Mouse (Mus musculus) T-helper 1 cell (primary cell): ENCODE measurements around the gene Csrp1.

Experiments used
- in situ Hi-C: fragments of 300-600 bp; cut with MboI, MseI; formaldehyde crosslinking; loops from one replicate; pipeline ENCODE4 v1.15.1; 2025; ENCODE audit warnings: high pct_unique_total_duplicates

Csrp1 gene

DNA sequence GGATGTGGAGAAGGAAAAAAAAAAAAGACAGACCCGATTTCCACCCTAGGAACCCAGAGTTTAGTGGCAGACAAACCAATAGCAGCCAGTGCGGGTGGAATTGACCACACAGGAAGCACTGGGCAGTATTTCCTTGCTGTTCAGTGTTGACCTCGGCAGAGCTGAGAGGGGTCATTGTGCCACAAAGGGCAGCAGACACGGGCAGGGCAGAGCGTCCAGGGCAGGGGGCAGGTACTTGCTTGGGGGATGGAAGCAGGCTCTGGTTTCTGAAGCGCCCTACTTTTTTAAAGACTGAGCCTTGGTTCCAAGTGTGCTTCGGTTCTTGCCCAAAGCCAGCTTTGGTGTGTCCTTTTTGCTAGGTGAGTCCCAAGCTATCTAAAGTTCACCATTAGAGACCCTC, 50.4 kb downstream of the Csrp1 start:
- in situ Hi-C loops = no loop called here

DNA sequence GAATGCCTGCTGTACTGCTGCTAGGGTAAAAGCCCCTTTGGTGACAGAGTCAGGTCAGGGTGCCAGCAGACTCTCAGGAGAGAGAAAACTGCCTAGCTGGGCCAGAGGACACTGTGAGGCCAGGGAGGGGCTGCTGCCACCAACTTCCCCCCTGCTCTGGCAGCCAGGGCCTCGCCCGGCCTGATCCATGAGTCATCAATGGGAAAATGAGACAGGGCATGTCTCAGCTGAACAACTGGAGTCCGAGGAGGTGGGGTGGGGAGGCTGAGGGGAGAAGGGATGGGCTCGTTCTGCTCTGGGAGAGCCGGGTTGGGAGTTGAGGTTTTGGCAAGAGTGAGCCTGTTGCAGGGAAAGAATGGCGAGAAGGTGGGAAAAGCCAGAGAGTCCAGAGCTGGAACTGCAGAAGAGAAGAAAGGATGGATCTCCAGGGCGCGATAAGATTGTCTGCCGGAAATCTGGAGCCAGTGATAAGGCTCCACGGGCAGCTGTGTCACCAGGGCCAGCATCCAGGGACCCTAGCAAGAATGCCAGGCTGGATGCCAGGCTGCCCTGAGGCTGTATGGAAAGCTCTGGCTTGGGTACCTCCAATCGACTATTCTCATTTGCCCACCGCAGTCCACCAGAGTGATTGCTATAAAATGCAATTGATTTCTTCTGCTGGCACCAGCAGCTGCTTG, 51.2 kb downstream of the Csrp1 start:
- in situ Hi-C loops = no loop called here

DNA sequence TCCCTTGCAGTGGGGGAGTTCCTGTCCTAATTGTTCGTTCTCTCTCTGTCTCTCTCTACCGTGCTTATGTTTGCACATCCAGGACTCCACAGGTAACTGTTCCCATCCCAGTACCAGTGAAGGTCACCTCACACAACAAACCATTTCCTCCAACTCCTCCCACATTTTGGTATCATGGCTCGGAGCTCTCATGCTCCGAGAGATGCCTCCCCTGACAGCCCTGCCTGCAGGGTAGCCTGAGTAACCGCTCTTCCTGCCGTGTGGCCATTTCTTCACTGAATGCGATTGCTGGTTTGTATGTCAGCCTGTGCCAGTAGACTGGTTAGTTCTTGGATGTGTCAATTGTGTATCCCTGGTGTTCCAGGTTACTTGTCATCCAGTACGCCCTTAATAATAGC, 51.7 kb downstream of the Csrp1 start:
- in situ Hi-C loops = no loop called here

DNA sequence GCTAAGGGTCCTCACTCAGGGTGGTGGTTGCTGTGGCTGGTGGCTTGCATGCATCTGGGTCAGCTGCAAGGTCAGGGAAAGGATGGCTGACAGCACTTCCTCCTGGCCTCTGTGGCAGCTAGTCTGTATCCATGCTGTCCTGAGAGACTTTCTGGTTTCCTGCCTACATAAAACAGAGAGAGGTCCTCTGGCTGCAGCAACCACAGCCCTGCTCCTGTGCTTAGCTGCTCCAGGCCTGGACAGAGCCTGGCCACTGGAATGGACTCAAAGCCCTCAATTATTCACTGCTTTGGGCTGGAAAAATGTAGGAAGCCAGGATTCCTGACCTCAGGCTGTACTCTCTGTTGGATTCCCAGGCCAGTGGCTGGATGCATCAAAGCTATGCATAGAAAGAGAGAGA, 56.7 kb downstream of the Csrp1 start:
- in situ Hi-C loops = no loop called here

DNA sequence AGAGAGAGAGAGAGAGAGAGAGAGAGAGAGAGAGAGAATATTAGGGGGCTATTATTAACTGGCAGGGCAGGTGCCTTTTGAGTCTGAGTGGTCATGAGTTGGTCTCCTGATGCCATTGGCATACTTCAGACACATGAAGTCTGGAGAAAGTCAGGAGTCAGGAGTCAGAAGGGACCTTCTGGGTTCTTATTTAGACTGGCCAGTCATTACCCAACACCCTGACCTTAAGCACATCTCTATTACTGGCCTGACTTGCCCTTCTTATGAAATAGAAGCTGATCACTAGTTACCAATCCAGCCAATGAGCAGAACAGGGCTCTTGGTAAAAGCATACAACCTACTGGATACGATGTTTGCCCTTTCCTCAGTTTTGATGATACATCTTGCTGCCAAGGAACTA, 57.2 kb downstream of the Csrp1 start:
- in situ Hi-C loops = no loop called here

DNA sequence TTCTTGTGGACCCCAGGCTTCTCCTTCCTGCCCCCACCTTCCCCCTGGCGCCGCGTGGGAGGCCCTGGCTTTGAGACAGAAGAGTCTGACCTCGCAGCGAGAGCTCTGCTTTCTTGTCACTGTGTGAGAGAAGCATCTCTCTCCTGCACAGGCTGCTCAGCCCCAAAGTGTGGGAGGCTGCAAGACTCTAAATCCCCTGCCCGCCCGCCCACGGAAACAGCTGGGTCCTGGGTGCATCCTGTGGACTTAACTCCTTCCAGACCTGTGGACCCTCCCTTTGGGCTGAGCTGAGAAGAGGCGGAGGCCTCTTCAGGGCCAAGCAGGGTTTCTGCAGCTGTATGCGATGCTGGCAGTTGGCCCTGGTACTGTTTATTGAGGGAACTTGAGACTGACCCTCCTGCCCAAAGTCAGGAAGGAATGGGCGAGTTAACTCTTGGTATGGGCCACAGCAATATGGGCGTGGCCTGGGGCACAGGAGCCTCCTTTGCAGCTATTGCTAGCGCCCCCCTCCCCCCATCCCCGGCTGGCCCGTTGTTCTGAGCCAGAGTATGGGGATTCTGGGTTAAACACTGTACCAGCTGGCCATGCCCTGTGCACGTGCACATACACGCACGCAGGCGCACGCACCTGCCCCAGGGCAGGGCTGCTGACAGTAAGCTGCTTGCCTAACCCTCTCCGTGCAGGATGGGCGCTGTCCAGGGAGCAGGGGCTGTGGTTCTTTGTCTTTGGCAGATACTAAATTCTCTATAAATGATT, 59.1 kb downstream of the Csrp1 start, which contains the start of gene Tnni1:
Tnni1 (plus strand) TSS at position 655 of the 756 bp plus-strand sequence.
- in situ Hi-C loops = no loop called here

DNA sequence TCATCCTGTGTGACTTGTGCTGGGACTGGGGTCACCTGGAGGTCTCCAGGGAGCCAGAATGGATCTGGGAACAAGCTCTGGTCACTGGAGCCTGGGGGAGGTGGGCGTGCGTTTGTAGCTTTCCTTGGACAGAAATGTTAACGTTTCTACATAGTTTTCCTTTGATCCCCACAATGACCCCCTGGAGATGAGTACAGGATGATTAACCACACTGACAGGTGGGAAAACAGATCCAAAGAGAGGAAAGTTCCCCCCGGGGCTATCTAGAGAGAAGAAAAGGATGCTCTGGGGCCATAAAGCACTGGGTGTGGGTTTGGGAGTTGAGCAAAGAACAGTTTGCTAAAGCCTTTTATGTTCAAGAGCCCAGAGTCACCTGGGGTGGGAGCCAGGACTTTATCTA, 60.8 kb downstream of the Csrp1 start:
- in situ Hi-C loops = loop anchor here (5.0 kb wide), 1 partner anchor 58 kb away; the partner anchor contains the start of gene Csrp1

DNA sequence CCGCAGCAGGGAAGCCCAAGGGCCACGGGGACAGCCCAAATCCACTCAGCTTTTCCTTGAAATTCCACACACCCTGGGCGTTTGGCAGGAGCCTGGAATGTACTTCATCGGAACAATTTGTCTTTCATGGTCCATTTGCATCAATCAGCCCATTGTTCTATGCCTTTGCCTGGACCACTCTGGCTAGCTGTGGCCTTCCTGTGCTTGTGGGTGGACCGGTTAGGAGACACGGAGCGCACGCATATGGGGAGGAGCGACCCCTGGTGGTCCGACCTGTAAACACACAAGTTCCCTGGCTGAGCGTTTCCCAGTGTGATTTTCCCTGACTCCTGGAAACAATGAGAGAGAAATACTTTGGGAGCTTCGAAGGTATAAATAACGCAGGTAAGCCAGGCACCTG, 61.4 kb downstream of the Csrp1 start:
- in situ Hi-C loops = loop anchor here (5.0 kb wide), 1 partner anchor 59 kb away; the partner anchor contains the start of gene Csrp1

DNA sequence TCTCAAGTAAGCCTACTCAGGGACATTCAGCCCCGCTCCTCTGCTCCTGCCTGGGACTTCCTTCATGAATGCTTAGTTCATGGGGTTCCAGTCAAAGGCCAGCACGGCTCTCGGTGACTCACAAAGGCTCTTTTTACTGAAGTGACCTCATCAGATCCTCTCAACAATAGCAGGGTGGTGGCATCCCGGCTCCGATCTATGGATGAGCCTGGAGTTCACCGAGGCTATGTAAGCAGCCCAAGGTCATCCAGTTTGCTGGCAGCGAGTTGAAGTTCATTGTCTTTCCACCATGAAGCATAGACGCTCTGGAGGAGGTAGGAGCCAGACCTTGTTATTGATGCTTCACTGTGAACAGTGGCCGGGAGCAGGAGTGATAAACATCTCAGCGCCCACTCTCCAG, 63.0 kb downstream of the Csrp1 start:
- in situ Hi-C loops = loop anchor here (5.0 kb wide), 1 partner anchor 61 kb away; the partner anchor contains the start of gene Csrp1

DNA sequence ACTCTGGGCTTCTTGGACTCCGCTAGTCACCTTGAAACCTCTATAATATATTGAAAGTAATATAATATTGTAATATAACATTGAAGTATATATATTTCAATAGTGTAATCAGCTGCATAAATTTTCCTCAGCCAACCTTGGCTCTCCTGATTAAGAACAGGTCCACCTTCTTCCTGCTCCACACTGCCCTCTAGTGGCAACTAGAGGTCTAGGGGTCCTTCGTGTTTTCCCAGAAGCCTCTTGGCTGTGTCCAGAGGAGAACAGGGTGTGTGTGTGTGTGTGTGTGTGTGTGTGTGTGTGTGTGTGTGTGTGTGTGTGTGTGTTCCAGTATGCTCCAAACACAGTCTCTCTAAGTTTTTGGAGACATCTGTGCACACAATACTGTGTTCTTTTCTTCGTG, 67.9 kb downstream of the Csrp1 start:
- in situ Hi-C loops = loop anchor here (5.0 kb wide), 1 partner anchor 35 kb away; no protein-coding TSS in a partner anchor

DNA sequence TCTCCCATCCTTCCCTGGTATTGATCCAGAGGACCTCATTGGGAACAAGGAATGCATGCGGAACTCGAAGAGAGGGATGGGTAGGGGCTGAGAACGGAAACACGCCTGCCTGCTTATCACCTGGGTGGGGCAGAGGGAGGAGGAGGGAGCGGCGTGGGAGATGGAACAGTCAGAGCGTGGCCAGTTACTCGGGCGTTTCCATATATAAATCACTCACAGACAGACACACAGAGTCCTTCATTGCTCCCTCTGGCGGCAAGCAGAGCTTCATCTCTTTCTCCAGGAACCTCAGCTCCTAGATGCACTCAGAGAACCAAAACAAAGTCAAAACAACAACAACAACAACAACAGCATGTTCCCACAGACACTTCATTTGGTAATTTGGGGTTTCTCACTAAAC, 68.8 kb downstream of the Csrp1 start:
- in situ Hi-C loops = loop anchor here (5.0 kb wide), 1 partner anchor 36 kb away; no protein-coding TSS in a partner anchor

DNA sequence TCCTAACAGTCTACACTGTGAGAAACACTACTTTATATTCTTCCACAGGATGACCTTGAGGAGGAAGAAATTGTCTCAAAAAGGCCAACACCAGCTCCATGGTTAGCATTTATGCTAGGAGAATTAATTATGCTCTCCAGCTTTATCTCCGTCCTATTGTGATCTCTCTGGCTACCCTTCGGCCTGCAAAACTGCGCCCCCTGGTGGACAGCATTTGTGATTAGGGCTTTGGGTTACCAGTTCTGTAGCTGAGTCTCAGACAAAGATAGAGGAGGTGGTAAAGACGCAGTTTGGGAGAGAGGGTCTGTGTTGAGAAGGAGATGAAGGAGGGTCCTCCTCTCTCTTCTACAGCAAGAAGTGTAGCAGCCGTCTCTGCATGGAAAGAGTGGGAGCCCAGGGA, 70.0 kb downstream of the Csrp1 start:
- in situ Hi-C loops = loop anchor here (5.0 kb wide), 1 partner anchor 38 kb away; no protein-coding TSS in a partner anchor

DNA sequence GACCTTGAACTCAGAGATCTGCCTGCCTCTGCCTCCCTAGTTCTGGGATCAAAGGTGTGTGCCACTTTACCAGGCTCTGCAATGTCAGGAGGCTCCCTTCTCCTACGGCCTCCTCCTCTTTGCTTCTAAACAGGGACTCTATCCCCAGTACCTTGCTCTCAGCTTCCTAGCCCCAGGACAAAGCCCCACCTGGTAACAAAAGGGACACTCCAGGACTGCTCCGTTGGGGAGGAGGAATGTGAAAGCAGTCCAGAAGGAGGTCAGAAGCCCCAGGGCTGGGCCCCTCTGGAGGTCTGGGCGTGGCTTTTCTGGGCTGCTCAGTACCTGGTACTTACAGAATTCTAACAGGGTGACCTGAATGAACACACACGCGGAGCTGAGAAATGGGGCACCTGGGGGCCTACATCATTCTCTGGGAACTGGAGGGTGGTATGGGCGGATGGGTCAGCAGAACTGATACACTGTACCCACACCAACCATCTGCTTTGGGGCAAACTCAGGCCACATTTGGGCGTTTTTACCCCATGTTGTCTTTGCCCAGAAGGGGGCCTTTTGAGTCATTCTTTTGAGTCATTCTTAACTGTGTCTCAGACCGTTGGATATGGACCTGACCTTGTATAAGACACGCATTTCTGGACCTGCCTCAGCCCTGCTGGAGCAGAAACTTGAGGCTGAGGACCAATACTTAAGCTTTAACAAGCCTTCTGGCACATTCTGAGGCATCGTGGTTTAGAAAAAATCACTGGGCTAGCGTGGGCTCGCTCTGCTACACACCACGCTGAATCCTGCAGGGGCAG, 72.5 kb downstream of the Csrp1 start:
- in situ Hi-C loops = no loop called here

DNA sequence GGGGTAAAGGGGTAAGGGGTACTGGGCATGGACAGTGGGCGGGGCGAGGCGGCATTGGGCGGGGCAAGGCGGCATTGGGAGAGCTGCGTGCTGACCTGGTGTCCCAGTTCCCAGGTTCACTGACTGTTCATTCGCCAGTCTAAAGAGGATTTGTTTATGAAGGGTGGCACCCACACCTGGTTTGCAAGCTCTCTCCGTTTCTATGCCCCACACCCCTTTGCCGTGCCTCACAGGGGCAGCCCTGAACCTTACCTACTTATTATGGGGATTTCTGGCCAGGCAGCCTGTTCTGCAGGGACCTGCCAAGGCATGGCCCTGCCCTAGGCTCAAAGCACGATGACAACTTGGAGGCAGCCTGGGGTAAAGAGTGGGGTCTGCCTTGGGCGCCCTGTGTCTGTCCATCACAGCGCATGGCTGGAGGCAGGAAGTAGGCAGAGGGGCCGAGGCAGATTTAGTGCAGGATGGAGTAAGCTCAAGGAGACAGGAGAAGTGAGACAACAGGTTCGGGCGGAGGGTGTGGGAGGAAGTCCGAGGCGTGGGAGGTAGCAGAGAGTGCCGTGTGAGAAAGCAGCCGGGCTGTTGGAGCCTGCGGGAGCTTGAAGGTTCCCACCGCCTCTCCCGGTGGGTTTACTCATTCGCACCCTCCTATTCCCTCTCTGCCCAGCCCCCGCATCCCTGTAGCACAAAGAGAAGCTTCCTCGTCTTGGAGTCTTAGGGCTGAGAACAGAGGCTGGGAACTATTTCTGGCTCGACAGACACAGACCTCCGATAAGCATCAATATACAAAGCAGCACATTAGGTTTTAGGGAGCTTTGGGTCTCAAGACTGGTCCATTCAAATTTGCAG, 73.7 kb downstream of the Csrp1 start:
- in situ Hi-C loops = no loop called here

DNA sequence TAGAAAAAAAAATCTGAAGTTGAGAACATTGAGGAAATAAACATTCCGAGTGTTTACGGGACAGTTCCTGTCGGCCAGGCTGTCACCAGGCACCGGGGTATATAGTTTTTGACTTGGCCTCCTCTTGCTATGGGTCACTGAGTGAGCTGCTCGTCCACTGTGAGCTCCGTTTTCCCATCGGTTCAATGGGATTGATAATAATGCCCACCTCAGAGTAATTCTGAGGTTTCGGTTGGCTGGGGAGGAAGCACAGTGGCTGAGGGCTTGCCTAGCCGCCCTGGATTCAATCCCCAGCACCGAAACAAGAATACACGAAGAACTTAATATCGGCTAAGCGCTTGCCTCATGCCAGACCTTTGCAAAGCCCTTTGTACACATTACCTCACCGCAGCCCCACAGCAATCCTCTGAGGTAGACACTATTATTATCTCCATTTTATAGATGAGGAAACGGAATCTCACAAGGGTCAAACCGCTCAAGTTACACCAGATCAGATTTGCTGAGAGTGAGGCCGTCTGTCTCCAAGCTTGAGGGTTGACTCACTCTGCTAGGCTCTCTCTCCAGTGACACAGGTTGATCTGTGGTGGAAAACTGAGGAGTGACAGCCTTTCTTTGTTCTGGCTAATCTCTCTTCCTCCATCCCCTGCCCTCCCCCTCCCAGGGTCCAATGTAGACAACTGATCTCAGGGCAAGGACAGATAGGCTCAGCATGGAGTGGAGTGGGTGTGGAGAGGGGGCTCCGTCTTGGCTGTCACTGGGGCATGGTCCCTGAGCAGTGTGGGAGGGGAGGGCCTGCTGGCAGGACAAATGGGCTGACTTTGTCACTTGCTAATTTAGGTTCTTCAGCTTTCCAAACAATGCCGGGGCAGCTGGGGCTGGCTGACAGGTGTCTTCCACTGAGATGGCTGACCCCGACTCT, 74.6 kb downstream of the Csrp1 start:
- in situ Hi-C loops = no loop called here

DNA sequence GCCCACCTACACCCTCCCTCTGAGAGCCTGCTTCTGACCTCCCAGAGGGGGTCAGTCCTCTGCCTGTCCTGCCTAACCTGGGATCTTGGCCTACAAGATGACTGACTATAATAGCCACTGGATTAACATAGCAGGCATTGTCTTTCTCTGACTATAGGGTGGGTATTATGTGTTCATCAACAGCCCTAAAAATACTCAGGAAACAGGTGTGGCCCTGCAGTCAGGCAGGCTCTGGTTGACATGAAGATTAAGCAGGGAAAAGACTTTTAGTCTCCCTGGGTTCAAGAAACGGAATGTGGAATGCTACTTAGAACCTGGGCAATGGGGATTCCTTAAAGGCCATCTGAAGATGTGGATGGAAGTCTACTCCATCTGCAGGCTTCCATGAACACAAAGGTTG, 78.6 kb downstream of the Csrp1 start:
- in situ Hi-C loops = no loop called here

DNA sequence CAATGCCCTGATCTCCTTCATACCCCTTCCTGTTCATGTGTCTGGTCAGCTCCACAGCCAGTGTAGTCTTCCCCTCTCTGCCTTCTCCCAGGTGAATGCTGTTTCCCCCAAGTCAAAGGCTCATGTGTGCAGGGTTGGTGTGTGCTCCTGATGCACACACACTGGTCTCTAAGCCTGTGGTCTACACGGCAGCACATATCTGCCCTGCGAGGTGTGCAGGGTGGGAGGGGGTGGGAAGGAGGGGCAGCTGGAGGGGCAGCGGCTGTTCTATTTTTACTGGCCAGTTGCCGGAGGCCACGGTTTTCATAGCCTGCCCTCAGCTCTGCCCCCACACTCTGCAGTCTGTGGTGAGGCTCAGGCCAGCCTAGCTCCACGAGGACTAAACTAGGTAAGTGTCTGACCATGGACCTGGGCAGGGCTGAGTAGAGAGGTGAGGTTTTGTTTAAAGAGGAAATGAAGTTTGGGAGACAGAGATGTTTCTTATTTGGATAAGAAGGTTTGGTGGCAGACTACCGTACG, 79.3 kb downstream of the Csrp1 start:
- in situ Hi-C loops = no loop called here

DNA sequence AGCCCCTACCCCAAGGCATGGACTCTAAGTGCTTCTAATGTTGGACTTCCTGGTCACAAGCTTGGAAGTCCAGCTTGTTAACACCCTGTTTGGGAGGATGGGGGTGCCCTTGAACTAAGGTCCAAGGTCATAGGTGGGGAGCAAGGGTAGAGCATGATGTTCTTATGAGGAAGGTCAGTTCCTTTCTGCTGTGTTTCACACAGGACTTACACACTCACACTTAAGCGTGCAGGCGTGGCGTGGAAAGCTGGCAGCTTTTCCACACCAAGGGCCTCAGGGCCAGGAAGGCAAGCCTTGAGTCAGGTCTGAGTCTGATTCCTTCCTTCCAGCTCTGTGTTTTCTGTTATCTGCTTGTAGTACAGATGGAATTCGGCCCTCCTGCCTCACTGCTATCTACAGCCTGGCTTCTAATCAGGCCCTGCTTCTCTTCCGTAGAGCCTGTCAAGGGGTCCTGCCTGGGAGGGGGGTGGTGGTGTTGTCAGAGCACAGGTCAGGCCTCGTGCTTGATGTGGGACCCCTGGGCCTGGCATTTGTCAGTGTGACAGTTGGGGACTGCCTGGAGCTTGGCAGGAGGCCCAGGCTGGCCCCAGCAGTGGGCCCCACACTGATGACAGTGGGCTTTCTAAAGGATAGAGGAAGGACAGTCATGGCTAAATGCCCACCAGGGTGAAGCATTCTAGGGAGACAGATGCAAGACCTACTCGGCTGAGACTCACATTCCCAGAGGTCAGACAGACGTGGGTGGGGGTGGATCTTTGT, 80.5 kb downstream of the Csrp1 start:
- in situ Hi-C loops = no loop called here
